Mouse (Mus musculus) kidney, postnatal 0 days (tissue): ENCODE measurements at regions not wholly inside any gene's neighbourhood (a gene's known extent, or its start where the extent isn't known, plus 50 kb on each side); places are given as distances from the start of the nearest gene placed in this dataset.

Experiments used
- ATAC-seq: fragments of 200-750 bp; cut with Nextera tagmentation; replicated peaks from 2 replicates; pipeline ENCODE4 v1.8.0; 2017; ENCODE audit warnings: low read depth, moderate number of reproducible peaks, moderate TSS enrichment, moderate library complexity; ENCODE audit not compliant: low FRiP score
- DNase-seq: peaks from one replicate; pipeline ENCODE4 v3.0.0-alpha.2; 2016; ENCODE audit warnings: low spot score
- H3K27ac ChIP-seq: fragments of 300-500 bp; sonication (generic); 2 replicates; pipeline ENCODE4 v1.5.1; 2014; ENCODE audit warnings: mild to moderate bottlenecking
- H3K27me3 ChIP-seq: fragments of 300-500 bp; sonication (generic); 2 replicates; pipeline ENCODE4 v1.6.1; 2014; ENCODE audit warnings: low read length, mixed read lengths; ENCODE audit not compliant: insufficient read depth
- H3K36me3 ChIP-seq: fragments of 300-500 bp; sonication (generic); 2 replicates; pipeline ENCODE4 v1.6.1; 2014; ENCODE audit warnings: low read length, mixed read lengths; ENCODE audit not compliant: insufficient read depth
- H3K4me1 ChIP-seq: fragments of 300-500 bp; sonication (generic); replicated peaks from 2 replicates; pipeline ENCODE4 v1.6.1; 2014; ENCODE audit warnings: antibody characterized with exemption, low read length, mixed read lengths; ENCODE audit not compliant: insufficient read depth
- H3K4me2 ChIP-seq: fragments of 300-500 bp; sonication (generic); 2 replicates; pipeline ENCODE4 v1.6.1; 2014; ENCODE audit warnings: mild to moderate bottlenecking, low read length, moderate library complexity, mixed read lengths
- H3K4me3 ChIP-seq: fragments of 300-500 bp; sonication (generic); replicated peaks from 2 replicates; pipeline ENCODE4 v1.5.1; 2014; ENCODE audit warnings: low read depth, low read length
- H3K9ac ChIP-seq: fragments of 300-500 bp; sonication (generic); 2 replicates; pipeline ENCODE4 v1.6.1; 2014; ENCODE audit warnings: low read depth, low read length
- H3K9me3 ChIP-seq: fragments of 300-500 bp; sonication (generic); replicated peaks from 2 replicates; pipeline ENCODE4 v1.6.1; 2016; ENCODE audit warnings: low read length, inconsistent platforms, mixed read lengths
- CTCF ChIP-seq: IDR thresholded peaks from 2 replicates; pipeline ENCODE4 v1.5.1; 2016; ENCODE audit warnings: antibody characterized with exemption, low read depth, mild to moderate bottlenecking, moderate library complexity
- WGBS: fragments of 180-500 bp; shearing (Covaris S2); extraction: QIAGEN DNeasy Blood & Tissue Kit; methylation state at CpG from one replicate; pipeline ENCODE4 v1.1.7; 2014; 5-methylcytosine and 5-hydroxymethylcytosine counted together

GRCm38 (mm10) chr3:15219275-15219674 lies 112.8 kb downstream of the Gm9733 start:
- DNase-seq: no peak
- TF ChIP-seq CTCF: no peak
- no peaks in the 10 kb centered on the region for H3K36me3 ChIP-seq
- 20% methylated on average over 2 of the region's 2 CpGs for WGBS
- no peak overlapping the region for H3K9ac ChIP-seq
- ATAC-seq: no peak
- H3K9me3 ChIP-seq: no peaks in the 10 kb centered on the region
- no peak overlapping the region for H3K4me2 ChIP-seq
- H3K4me1 ChIP-seq: no peaks in the 10 kb centered on the region
- no peak overlapping the region for H3K4me3 ChIP-seq
- no peaks in the 10 kb centered on the region for H3K27me3 ChIP-seq
- H3K27ac ChIP-seq: no peak overlapping the region

GRCm38 (mm10) chr3:15223266-15223665 lies 108.8 kb downstream of the Gm9733 start:
- DNase-seq (no peak), ATAC-seq (no peak)
- Histone ChIP-seq H3K9me3 (no peaks in the 10 kb centered on the region), H3K27ac (no peak overlapping the region), H3K4me3 (no peak overlapping the region), H3K9ac (no peak overlapping the region), H3K27me3 (no peaks in the 10 kb centered on the region), H3K4me1 (no peaks in the 10 kb centered on the region), H3K36me3 (no peaks in the 10 kb centered on the region), H3K4me2 (no peak overlapping the region)
- no peak for TF ChIP-seq CTCF
- WGBS: 81% methylated on average over 6 of the region's 6 CpGs

DNA sequence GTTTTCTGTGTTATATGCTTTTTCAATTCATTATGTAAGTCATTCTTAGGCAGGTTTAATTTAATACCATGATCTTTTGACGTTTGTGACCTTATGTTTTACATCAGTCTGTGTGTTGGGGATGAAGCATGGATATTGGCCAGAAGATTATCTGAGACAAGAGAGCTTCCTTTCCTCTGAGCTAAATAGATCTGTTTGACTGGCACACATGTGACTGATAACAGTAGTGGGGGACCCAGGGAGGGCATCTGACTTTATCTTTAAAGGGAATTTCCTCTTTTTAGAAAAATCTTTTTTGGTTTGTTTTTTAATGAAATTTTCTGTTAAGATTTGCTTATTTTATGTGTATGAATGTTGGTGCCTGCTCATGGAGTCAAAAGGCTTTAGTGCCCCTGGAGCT lies 107.7 kb downstream of the Gm9733 start:
- H3K4me2 ChIP-seq: no peak overlapping the region
- H3K27me3 ChIP-seq: no peaks in the 10 kb centered on the region
- no peak overlapping the region for H3K27ac ChIP-seq
- DNase-seq (no peak), ATAC-seq (no peak)
- H3K36me3 ChIP-seq: no peaks in the 10 kb centered on the region
- no peaks in the 10 kb centered on the region for H3K4me1 ChIP-seq
- no peaks in the 10 kb centered on the region for H3K9me3 ChIP-seq
- TF ChIP-seq CTCF: no peak
- WGBS: 44% methylated on average over 1 of the region's 1 CpGs
- H3K9ac ChIP-seq: no peak overlapping the region
- H3K4me3 ChIP-seq: no peak overlapping the region

DNA sequence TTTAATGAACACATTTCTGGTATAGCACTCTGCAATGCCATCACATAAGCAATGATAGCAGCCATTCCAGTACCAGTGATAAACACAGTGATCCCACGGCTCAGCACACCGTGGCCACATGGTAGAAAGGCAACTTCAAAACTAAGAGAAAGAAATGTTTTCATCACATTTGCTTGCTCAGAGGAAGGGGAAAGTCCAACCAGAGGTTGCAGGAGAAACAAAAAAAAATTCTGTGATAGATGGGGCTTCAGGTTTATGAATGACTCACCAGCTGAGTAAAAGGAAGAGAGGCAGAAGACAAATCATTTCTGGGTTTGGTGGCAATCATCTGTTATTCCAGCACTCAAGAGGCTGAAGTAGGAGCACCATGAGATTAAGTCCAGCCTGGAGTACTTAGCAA lies 103.5 kb downstream of the Gm9733 start:
- no peak for ATAC-seq
- Histone ChIP-seq H3K36me3 (no peaks in the 10 kb centered on the region), H3K4me2 (no peak overlapping the region), H3K9ac (no peak overlapping the region), H3K27ac (no peak overlapping the region), H3K4me3 (no peak overlapping the region), H3K4me1 (no peaks in the 10 kb centered on the region), H3K9me3 (no peaks in the 10 kb centered on the region), H3K27me3 (no peaks in the 10 kb centered on the region)
- no peak for TF ChIP-seq CTCF
- 91% methylated on average over 2 of the region's 2 CpGs for WGBS
- no peak for DNase-seq

DNA sequence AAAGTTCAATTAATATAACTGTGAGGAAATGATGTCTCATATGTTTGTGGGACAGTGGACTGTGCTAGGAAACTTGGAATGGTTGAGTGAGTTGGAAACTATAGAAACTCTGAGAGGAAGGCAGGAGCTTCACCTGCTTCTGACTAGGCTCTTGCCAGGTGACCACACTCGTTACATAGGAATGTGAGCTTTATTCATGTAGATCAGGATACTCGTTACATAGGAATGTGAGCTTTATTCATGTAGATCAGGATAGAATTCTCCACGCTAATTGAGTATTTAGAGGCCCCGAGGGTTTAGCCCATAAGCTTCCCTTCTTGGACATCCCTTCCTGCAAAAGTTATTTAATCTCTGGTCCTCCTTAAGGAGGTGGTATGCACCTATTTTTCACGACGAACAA lies 101.9 kb downstream of the Gm9733 start:
- TF ChIP-seq CTCF: no peak
- H3K36me3 ChIP-seq: no peaks in the 10 kb centered on the region
- no peak overlapping the region for H3K9ac ChIP-seq
- ATAC-seq: no peak
- DNase-seq: no peak
- no peak overlapping the region for H3K27ac ChIP-seq
- H3K9me3 ChIP-seq: no peaks in the 10 kb centered on the region
- no peaks in the 10 kb centered on the region for H3K4me1 ChIP-seq
- H3K4me3 ChIP-seq: no peak overlapping the region
- no peak overlapping the region for H3K4me2 ChIP-seq
- no peaks in the 10 kb centered on the region for H3K27me3 ChIP-seq
- WGBS: 68% methylated on average over 6 of the region's 6 CpGs

DNA sequence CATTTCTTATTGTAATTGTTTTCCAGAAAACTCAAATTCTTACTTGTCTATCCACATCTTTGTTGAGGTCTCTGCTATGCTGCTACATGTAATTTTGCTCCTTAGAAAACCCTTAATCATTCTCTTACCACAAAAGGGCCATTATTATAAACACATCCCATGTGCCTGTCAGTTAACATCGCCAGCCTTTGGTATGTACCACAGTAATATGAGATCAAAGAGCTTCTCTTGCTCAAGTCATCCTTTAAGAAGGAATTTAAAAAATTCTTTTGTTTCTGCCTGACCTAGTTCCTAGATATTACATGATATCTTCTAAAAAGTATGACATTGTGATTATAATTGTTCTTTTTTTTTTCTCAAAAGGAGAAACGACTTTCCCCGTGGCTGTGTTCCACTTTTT lies 100.7 kb downstream of the Gm9733 start:
- no peak overlapping the region for H3K27ac ChIP-seq
- H3K9ac ChIP-seq: no peak overlapping the region
- H3K4me1 ChIP-seq: no peaks in the 10 kb centered on the region
- no peak for DNase-seq
- H3K9me3 ChIP-seq: no peaks in the 10 kb centered on the region
- no peak overlapping the region for H3K4me3 ChIP-seq
- no peak overlapping the region for H3K4me2 ChIP-seq
- no peaks in the 10 kb centered on the region for H3K27me3 ChIP-seq
- ATAC-seq: no peak
- no peak for TF ChIP-seq CTCF
- no peaks in the 10 kb centered on the region for H3K36me3 ChIP-seq
- WGBS: 62% methylated on average over 3 of the region's 3 CpGs

GRCm38 (mm10) chr3:15237817-15238432 lies 94.2 kb downstream of the Gm9733 start:
- no peak for TF ChIP-seq CTCF
- H3K27ac ChIP-seq: no peak overlapping the region

More at GRCm38 (mm10) chr3:15237817-15238432, 94.2 kb downstream of the Gm9733 start:
- DNase-seq: no peak
- no peaks in the 10 kb centered on the region for H3K9me3 ChIP-seq
- H3K9ac ChIP-seq: no peak overlapping the region
- H3K4me3 ChIP-seq: no peak overlapping the region
- H3K4me1 ChIP-seq: no peaks in the 10 kb centered on the region
- no peak for ATAC-seq
- no peak overlapping the region for H3K4me2 ChIP-seq
- no peaks in the 10 kb centered on the region for H3K36me3 ChIP-seq
- no peaks in the 10 kb centered on the region for H3K27me3 ChIP-seq
- 78% methylated on average over 5 of the region's 5 CpGs for WGBS
